Mouse (Mus musculus): Measurements from ENCODE around the gene Dgcr6. TPM values are rescaled to one million over a fixed set of nuclear protein-coding genes. Genes with fewer than 3 reads are reported as not detected.

The Dgcr6 gene
- total and polyA plus RNA-seq, 3 experiments, result 14.1 to 22.4 (median 20.4) TPM

- no peaks in the 10 kb centered on the region for H3K9me3 ChIP-seq (replicated peaks)
- H3K4me3 ChIP-seq (ENCODE audit: low read depth, low read length), result no peak overlapping the region
- no peaks in the 10 kb centered on the region for H3K27me3 ChIP-seq (ENCODE audit: insufficient read depth, low read length)
- no peak for ATAC-seq (ENCODE audit: extremely low read depth, insufficient number of reproducible peaks, low FRiP score, poor library complexity, severe bottlenecking)
- no peaks in the 10 kb centered on the region for H3K4me1 ChIP-seq (ENCODE audit: insufficient read depth, low read depth, low read length)
- DNase-seq (ENCODE audit: low spot score), result no peak
- peaks cover 88% of the 10 kb centered on the region for H3K36me3 ChIP-seq (replicated peaks)
- TF ChIP-seq POLR2AphosphoS5 (IDR thresholded peaks at IDR 0.05; ENCODE audit: insufficient replicate concordance, low read depth, low read length) (no peak), CTCF (IDR thresholded peaks at IDR 0.05; ENCODE audit: low read depth, low read length) (0 out of 2 replicates have a peak, but pooled peaks have one; percentile 1)
Measured at GRCm38 (mm10) chr16:18081149-18081827, 28.6 kb downstream of the Dgcr6 start.

GRCm38 (mm10) chr16:18082291-18082690, 29.6 kb downstream of the Dgcr6 start:
- Histone ChIP-seq H3K4me3 (ENCODE audit: low read depth, low read length) (no peak overlapping the region), H3K4me1 (ENCODE audit: insufficient read depth, low read depth, low read length) (peaks cover 3% of the 10 kb centered on the region), H3K9me3 (replicated peaks) (no peaks in the 10 kb centered on the region), H3K36me3 (replicated peaks) (peaks cover 82% of the 10 kb centered on the region), H3K27me3 (ENCODE audit: insufficient read depth, low read length) (peaks cover 2% of the 10 kb centered on the region)
- no peak for ATAC-seq (ENCODE audit: extremely low read depth, insufficient number of reproducible peaks, low FRiP score, poor library complexity, severe bottlenecking)
- TF ChIP-seq POLR2AphosphoS5 (IDR thresholded peaks at IDR 0.05; ENCODE audit: insufficient replicate concordance, low read depth, low read length) (no peak), TAL1 (conservative IDR thresholded peaks at IDR 0.05; ENCODE audit: low read depth, low read length) (no peak), CTCF (IDR thresholded peaks at IDR 0.05; ENCODE audit: low read depth, low read length) (no peak), GATA1 (IDR thresholded peaks at IDR 0.05; ENCODE audit: borderline replicate concordance, low read length) (no peak), GATA2 (IDR thresholded peaks at IDR 0.05; ENCODE audit: borderline replicate concordance, low read depth, low read length) (no peak)
- DNase-seq (ENCODE audit: low spot score), result no peak

- peaks cover 76% of the 10 kb centered on the region for H3K36me3 ChIP-seq (replicated peaks)
- peaks cover 14% of the 10 kb centered on the region for H3K4me1 ChIP-seq (ENCODE audit: insufficient read depth, low read depth, low read length)
- no peak for TF ChIP-seq POLR2AphosphoS5 (IDR thresholded peaks at IDR 0.05; ENCODE audit: insufficient replicate concordance, low read depth, low read length)
- TF ChIP-seq TAL1 (conservative IDR thresholded peaks at IDR 0.05; ENCODE audit: low read depth, low read length), result no peak
- TF ChIP-seq GATA1 (IDR thresholded peaks at IDR 0.05; ENCODE audit: borderline replicate concordance, low read length), result no peak
- TF ChIP-seq GATA2 (IDR thresholded peaks at IDR 0.05; ENCODE audit: borderline replicate concordance, low read depth, low read length), result no peak
- TF ChIP-seq CTCF (IDR thresholded peaks at IDR 0.05; ENCODE audit: low read depth, low read length), result no peak
- DNase-seq (ENCODE audit: low spot score), result no peak
- H3K9me3 ChIP-seq (replicated peaks), result no peaks in the 10 kb centered on the region
- no peak overlapping the region for H3K4me3 ChIP-seq (ENCODE audit: low read depth, low read length)
- peaks cover 11% of the 10 kb centered on the region for H3K27me3 ChIP-seq (ENCODE audit: insufficient read depth, low read length)
- no peak for ATAC-seq (ENCODE audit: extremely low read depth, insufficient number of reproducible peaks, low FRiP score, poor library complexity, severe bottlenecking)
Measured at GRCm38 (mm10) chr16:18083231-18083951, 30.7 kb downstream of the Dgcr6 start.

GRCm38 (mm10) chr16:18084262-18084661, 31.6 kb downstream of the Dgcr6 start:
- H3K36me3 ChIP-seq (replicated peaks), result peaks cover 67% of the 10 kb centered on the region
- TF ChIP-seq TAL1 (conservative IDR thresholded peaks at IDR 0.05; ENCODE audit: low read depth, low read length), result no peak
- no peak for TF ChIP-seq GATA2 (IDR thresholded peaks at IDR 0.05; ENCODE audit: borderline replicate concordance, low read depth, low read length)
- no peak for TF ChIP-seq GATA1 (IDR thresholded peaks at IDR 0.05; ENCODE audit: borderline replicate concordance, low read length)

GRCm38 (mm10) chr16:18087101-18087500, 34.4 kb downstream of the Dgcr6 start:
- Histone ChIP-seq H3K27me3 (ENCODE audit: insufficient read depth, low read length) (peaks cover 30% of the 10 kb centered on the region), H3K9me3 (replicated peaks) (no peaks in the 10 kb centered on the region), H3K4me3 (ENCODE audit: low read depth, low read length) (0 out of 2 replicates have a peak overlapping the region, but pooled peaks have one; percentile 25), H3K4me1 (ENCODE audit: insufficient read depth, low read depth, low read length) (peaks cover 30% of the 10 kb centered on the region), H3K36me3 (replicated peaks) (peaks cover 40% of the 10 kb centered on the region)
- TF ChIP-seq GATA2 (IDR thresholded peaks at IDR 0.05; ENCODE audit: borderline replicate concordance, low read depth, low read length), result no peak
- TF ChIP-seq CTCF (IDR thresholded peaks at IDR 0.05; ENCODE audit: low read depth, low read length), result no peak
- TF ChIP-seq POLR2AphosphoS5 (IDR thresholded peaks at IDR 0.05; ENCODE audit: insufficient replicate concordance, low read depth, low read length), result no peak
- TF ChIP-seq GATA1 (IDR thresholded peaks at IDR 0.05; ENCODE audit: borderline replicate concordance, low read length), result no peak
- no peak for TF ChIP-seq TAL1 (conservative IDR thresholded peaks at IDR 0.05; ENCODE audit: low read depth, low read length)
- no peak for ATAC-seq (ENCODE audit: extremely low read depth, insufficient number of reproducible peaks, low FRiP score, poor library complexity, severe bottlenecking)
- no peak for DNase-seq (ENCODE audit: low spot score)

More at GRCm38 (mm10) chr16:18084262-18084661, 31.6 kb downstream of the Dgcr6 start:
- Histone ChIP-seq H3K4me1 (ENCODE audit: insufficient read depth, low read depth, low read length) (peaks cover 23% of the 10 kb centered on the region), H3K4me3 (ENCODE audit: low read depth, low read length) (no peak overlapping the region), H3K27me3 (ENCODE audit: insufficient read depth, low read length) (peaks cover 17% of the 10 kb centered on the region), H3K9me3 (replicated peaks) (no peaks in the 10 kb centered on the region)
- DNase-seq (ENCODE audit: low spot score), result no peak
- ATAC-seq (ENCODE audit: extremely low read depth, insufficient number of reproducible peaks, low FRiP score, poor library complexity, severe bottlenecking), result no peak

GRCm38 (mm10) chr16:18096348-18096747, 43.7 kb downstream of the Dgcr6 start:
- H3K9me3 ChIP-seq (replicated peaks), result no peaks in the 10 kb centered on the region
- H3K27me3 ChIP-seq (ENCODE audit: insufficient read depth, low read length), result peaks cover 27% of the 10 kb centered on the region
- no peaks in the 10 kb centered on the region for H3K4me1 ChIP-seq (ENCODE audit: insufficient read depth, low read depth, low read length)
- no peak for DNase-seq (ENCODE audit: low spot score)
- ATAC-seq (ENCODE audit: extremely low read depth, insufficient number of reproducible peaks, low FRiP score, poor library complexity, severe bottlenecking), result no peak
- TF ChIP-seq TAL1 (conservative IDR thresholded peaks at IDR 0.05; ENCODE audit: low read depth, low read length), result no peak
- no peak for TF ChIP-seq GATA2 (IDR thresholded peaks at IDR 0.05; ENCODE audit: borderline replicate concordance, low read depth, low read length)
- no peak for TF ChIP-seq POLR2AphosphoS5 (IDR thresholded peaks at IDR 0.05; ENCODE audit: insufficient replicate concordance, low read depth, low read length)
- TF ChIP-seq GATA1 (IDR thresholded peaks at IDR 0.05; ENCODE audit: borderline replicate concordance, low read length), result no peak
- TF ChIP-seq CTCF (IDR thresholded peaks at IDR 0.05; ENCODE audit: low read depth, low read length), result no peak
- H3K36me3 ChIP-seq (replicated peaks), result no peaks in the 10 kb centered on the region
- H3K4me3 ChIP-seq (ENCODE audit: low read depth, low read length), result no peak overlapping the region

Measured in G1E (cell line).